Comparison of ENCODE assay signal across 18 mouse cellular contexts in the genomic region with DNA sequence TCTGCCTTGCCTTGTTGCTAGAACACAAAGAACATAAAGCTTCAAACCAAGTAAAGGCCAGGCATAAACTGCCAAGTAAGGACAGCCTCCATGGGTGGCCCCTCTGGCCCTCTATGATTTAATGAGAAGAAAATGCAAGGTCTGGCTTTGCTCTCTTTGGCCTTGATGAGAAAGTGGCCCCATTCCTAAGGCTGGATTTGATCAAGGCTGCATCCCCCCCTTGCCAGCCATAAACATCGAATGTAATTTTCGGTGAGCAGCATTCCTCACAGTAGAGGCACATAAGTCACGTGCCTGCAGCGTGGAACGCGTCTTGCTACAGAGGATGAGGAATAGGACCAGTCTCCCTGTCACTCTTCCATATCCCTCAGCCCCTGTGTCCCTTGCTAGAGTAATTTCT.
DNase-seq lines count a peak whose midpoint lies in the region; ATAC-seq lines count a peak whose summit lies in the region.
"Had no signal": no experiment of that assay in that cellular context is flagged by ENCODE, and none has a peak within 500 bp of the region (broad histone marks: within the 10 kb centered on the region; RNA-seq: fewer than 3 reads in every experiment).

No protein-coding gene starts in this region.

- no peaks in the 10 kb centered on the region for H3K27me3 ChIP-seq in kidney, embryonic 16.5 days (ENCODE audit: insufficient read depth, low read length)
- no peaks in the 10 kb centered on the region for H3K27me3 ChIP-seq in neural tube, embryonic 15.5 days (replicated peaks)
- H3K27me3 ChIP-seq in forebrain, embryonic 11.5 days (ENCODE audit: control insufficient read depth, insufficient read depth, low read length), result no peaks in the 10 kb centered on the region
- no peaks in the 10 kb centered on the region for H3K27me3 ChIP-seq in hindbrain, embryonic 14.5 days (ENCODE audit: control insufficient read depth, insufficient read depth, low read length)
- H3K27me3 ChIP-seq: neural tube, embryonic 12.5 days had no signal

- 57% methylated on average over 6 of the region's 6 CpGs for WGBS in kidney, embryonic 16.5 days
- WGBS in neural tube, embryonic 15.5 days, result 52% methylated on average over 6 of the region's 6 CpGs
- WGBS in forebrain, embryonic 11.5 days, result 87% methylated on average over 6 of the region's 6 CpGs
- 77% methylated on average over 6 of the region's 6 CpGs for WGBS in hindbrain, embryonic 14.5 days

- no peak for DNase-seq in kidney, adult 11 months
- DNase-seq in embryo, embryonic 11.5 days (ENCODE audit: low read depth, low spot score), result peak; percentile 4
- DNase-seq in hindlimb bud, embryonic 11.5 days (ENCODE audit: extremely low spot score, low read depth, low spot score), result peak; percentile 42
- DNase-seq in forebrain, embryonic 11.5 days (ENCODE audit: low spot score), result no peak
- DNase-seq in hindbrain, embryonic 14.5 days (ENCODE audit: low spot score), result no peak
- DNase-seq in heart, adult 8-10 months (ENCODE audit: low spot score), result no peak
- DNase-seq: cerebellum, postnatal 25 days; kidney, postnatal 14 days; lung, postnatal 10 days; midbrain, embryonic 14.5 days; right cerebral cortex, postnatal 25 days had no signal

- peak overlapping the region; percentile 27; the same call in 1 of the 2 replicates for H3K27ac ChIP-seq in kidney, embryonic 16.5 days (ENCODE audit: low read length)
- peak overlapping the region; percentile 54 for H3K27ac ChIP-seq in neural tube, embryonic 15.5 days (replicated peaks)
- no peak overlapping the region for H3K27ac ChIP-seq in forebrain, embryonic 11.5 days (ENCODE audit: low read depth, low read length)
- no peak overlapping the region for H3K27ac ChIP-seq in hindbrain, embryonic 14.5 days
- H3K27ac ChIP-seq: forebrain, embryonic 10.5 days; heart, embryonic 10.5 days; neural tube, embryonic 12.5 days had no signal

- no peaks in the 10 kb centered on the region for H3K9me3 ChIP-seq in kidney, embryonic 16.5 days (ENCODE audit: low read length)
- H3K9me3 ChIP-seq in neural tube, embryonic 15.5 days (replicated peaks), result no peaks in the 10 kb centered on the region
- no peaks in the 10 kb centered on the region for H3K9me3 ChIP-seq in forebrain, embryonic 11.5 days (ENCODE audit: control insufficient read depth, low read length)
- no peaks in the 10 kb centered on the region for H3K9me3 ChIP-seq in hindbrain, embryonic 14.5 days (ENCODE audit: control insufficient read depth, low read length)
- H3K9me3 ChIP-seq: forebrain, embryonic 10.5 days; heart, embryonic 10.5 days; neural tube, embryonic 12.5 days had no signal

- H3K36me3 ChIP-seq in kidney, embryonic 16.5 days (ENCODE audit: insufficient read depth, low read length), result no peaks in the 10 kb centered on the region
- no peaks in the 10 kb centered on the region for H3K36me3 ChIP-seq in neural tube, embryonic 15.5 days
- H3K36me3 ChIP-seq in forebrain, embryonic 11.5 days (ENCODE audit: control insufficient read depth, insufficient read depth, low read length), result no peaks in the 10 kb centered on the region
- no peaks in the 10 kb centered on the region for H3K36me3 ChIP-seq in hindbrain, embryonic 14.5 days (replicated peaks; ENCODE audit: control insufficient read depth, insufficient read depth)
- H3K36me3 ChIP-seq: forebrain, embryonic 10.5 days; heart, embryonic 10.5 days; neural tube, embryonic 12.5 days had no signal

- H3K4me2 ChIP-seq in kidney, embryonic 16.5 days (replicated peaks; ENCODE audit: low read depth, low read length), result no peak overlapping the region
- H3K4me2 ChIP-seq in neural tube, embryonic 15.5 days, result no peak overlapping the region
- H3K4me2 ChIP-seq in forebrain, embryonic 11.5 days (ENCODE audit: low read depth, low read length, severe bottlenecking), result no peak overlapping the region
- H3K4me2 ChIP-seq in hindbrain, embryonic 14.5 days (replicated peaks), result no peak overlapping the region
- H3K4me2 ChIP-seq: liver, embryonic 11.5 days; neural tube, embryonic 12.5 days had no signal

- no peak overlapping the region for H3K4me3 ChIP-seq in kidney, embryonic 16.5 days (ENCODE audit: low read length)
- H3K4me3 ChIP-seq in neural tube, embryonic 15.5 days (replicated peaks), result no peak overlapping the region
- no peak overlapping the region for H3K4me3 ChIP-seq in forebrain, embryonic 11.5 days (ENCODE audit: low read depth, low read length)
- no peak overlapping the region for H3K4me3 ChIP-seq in hindbrain, embryonic 14.5 days (replicated peaks; ENCODE audit: low read length)
- H3K4me3 ChIP-seq: forebrain, embryonic 10.5 days; heart, embryonic 10.5 days; neural tube, embryonic 12.5 days had no signal

- no peaks in the 10 kb centered on the region; the same call in 1 of the 2 replicates for H3K4me1 ChIP-seq in kidney, embryonic 16.5 days (ENCODE audit: insufficient read depth, low read length)
- peaks cover 26% of the 10 kb centered on the region for H3K4me1 ChIP-seq in neural tube, embryonic 15.5 days
- 0 out of 2 replicates have a peak, but pooled peaks cover 2% of the 10 kb centered on the region for H3K4me1 ChIP-seq in forebrain, embryonic 11.5 days (replicated peaks; ENCODE audit: control insufficient read depth, insufficient read depth, low read length)
- no peaks in the 10 kb centered on the region for H3K4me1 ChIP-seq in hindbrain, embryonic 14.5 days (replicated peaks; ENCODE audit: control insufficient read depth, insufficient read depth, low read length)

- H3K9ac ChIP-seq in kidney, embryonic 16.5 days (replicated peaks; ENCODE audit: low read length), result no peak overlapping the region
- no peak overlapping the region for H3K9ac ChIP-seq in neural tube, embryonic 15.5 days (replicated peaks)
- no peak overlapping the region for H3K9ac ChIP-seq in forebrain, embryonic 11.5 days (ENCODE audit: low read length)
- H3K9ac ChIP-seq in hindbrain, embryonic 14.5 days, result no peak overlapping the region
- H3K9ac ChIP-seq: neural tube, embryonic 12.5 days had no signal

- peak; percentile 65; the same call in 1 of the 2 replicates for ATAC-seq in kidney, embryonic 16.5 days (ENCODE audit: low FRiP score, low TSS enrichment)
- peak; percentile 22; the same call in 1 of the 2 replicates for ATAC-seq in neural tube, embryonic 15.5 days (ENCODE audit: low FRiP score)
- ATAC-seq in forebrain, embryonic 11.5 days (replicated peaks; ENCODE audit: low FRiP score), result no peak
- no peak for ATAC-seq in hindbrain, embryonic 14.5 days (ENCODE audit: low FRiP score)
- ATAC-seq: CD4-positive, CD25-positive, alpha-beta regulatory T cell, adult 4 months had no signal

Comparison
In these comparisons a context has a peak if more than half of its experiments do, and no peak if none do; other contexts are left out.
1. ATAC-seq: peak in kidney, embryonic 16.5 days (single experiment) and neural tube, embryonic 15.5 days (single experiment); none in forebrain, embryonic 11.5 days (single experiment) and hindbrain, embryonic 14.5 days (single experiment).
2. H3K27ac ChIP-seq: peak in kidney, embryonic 16.5 days (single experiment) and neural tube, embryonic 15.5 days (single experiment); none in forebrain, embryonic 11.5 days (single experiment) and hindbrain, embryonic 14.5 days (single experiment).
3. DNase-seq: peak in embryo, embryonic 11.5 days (single experiment) and hindlimb bud, embryonic 11.5 days (single experiment); none in kidney, adult 11 months (single experiment), forebrain, embryonic 11.5 days (single experiment), hindbrain, embryonic 14.5 days (single experiment) and heart, adult 8-10 months (single experiment).